Mouse (Mus musculus): ENCODE data around the gene Snupn. TPM values are rescaled to one million over a fixed set of nuclear protein-coding genes. Genes with fewer than 3 reads are reported as not detected.
A peak's percentile ranks its signal among the peaks of the same experiment; 100 is the strongest.
"Not testable (repeated sequence)": the region's sequence is repeated elsewhere in the genome, so short reads cannot be mapped to it uniquely, and the experiment has no call there.

The Snupn gene
- polyA plus RNA-seq, 1 experiment from 2014 or later: 19.0 TPM

DNA sequence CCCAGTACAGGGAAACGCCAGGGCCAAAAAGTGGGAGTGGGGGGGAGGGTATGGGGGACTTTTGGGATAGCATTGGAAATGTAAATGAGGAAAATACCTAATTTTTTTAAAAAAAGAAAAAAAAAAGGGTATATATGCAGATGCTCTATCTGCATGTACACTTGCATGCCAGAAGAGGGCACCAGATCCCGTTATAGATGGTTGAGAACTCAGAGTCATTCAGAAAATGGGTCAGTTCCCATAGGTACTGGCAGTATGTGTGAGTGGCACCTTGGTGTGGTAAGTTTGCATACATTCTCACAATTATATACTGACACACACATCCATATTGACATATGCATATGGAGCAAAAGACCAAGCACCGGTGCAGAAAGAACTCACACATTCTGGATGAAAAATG, 3.2 kb upstream of the Snupn start:
- H3K27ac ChIP-seq (ENCODE audit: low read depth, low read length); H3K4me3 ChIP-seq (ENCODE audit: low read depth, low read length); H3K9ac ChIP-seq (ENCODE audit: low read depth, low read length); H3K36me3 ChIP-seq (ENCODE audit: control insufficient read depth, insufficient read depth, low read length); H3K4me2 ChIP-seq; H3K4me1 ChIP-seq (ENCODE audit: control insufficient read depth, insufficient read depth, low read length); ATAC-seq (replicated peaks; ENCODE audit: insufficient number of reproducible peaks, low FRiP score, low TSS enrichment); H3K27me3 ChIP-seq (ENCODE audit: control insufficient read depth, insufficient read depth, low read length); H3K9me3 ChIP-seq (replicated peaks; ENCODE audit: control insufficient read depth, low read length): not testable (repeated sequence)
- 18% methylated on average over 3 of the region's 3 CpGs for WGBS (ENCODE audit: insufficient replicate concordance)

DNA sequence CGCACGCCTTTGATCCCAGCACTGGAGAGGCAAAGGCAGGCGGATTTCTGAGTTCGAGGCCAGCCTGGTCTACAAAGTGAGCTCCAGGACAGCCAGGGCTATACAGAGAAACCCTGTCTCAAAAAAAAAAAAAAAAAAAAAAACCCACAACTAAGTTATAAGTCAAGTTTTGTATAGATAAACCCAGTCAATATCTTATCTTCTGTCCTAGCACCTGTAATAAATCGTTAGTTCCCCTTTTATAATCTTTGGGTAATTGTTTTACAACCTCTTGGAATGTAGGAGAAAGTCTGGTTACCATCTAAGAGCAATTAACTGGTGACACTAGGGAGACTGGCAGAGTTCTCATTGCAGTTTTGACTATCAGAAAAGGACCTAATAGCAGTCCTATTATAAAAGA, 2.0 kb upstream of the Snupn start:
- H3K4me3 ChIP-seq (ENCODE audit: low read depth, low read length); H3K27ac ChIP-seq (ENCODE audit: low read depth, low read length); ATAC-seq (replicated peaks; ENCODE audit: insufficient number of reproducible peaks, low FRiP score, low TSS enrichment); H3K4me1 ChIP-seq (ENCODE audit: control insufficient read depth, insufficient read depth, low read length); H3K9ac ChIP-seq (ENCODE audit: low read depth, low read length); H3K4me2 ChIP-seq; H3K27me3 ChIP-seq (ENCODE audit: control insufficient read depth, insufficient read depth, low read length); H3K36me3 ChIP-seq (ENCODE audit: control insufficient read depth, insufficient read depth, low read length); H3K9me3 ChIP-seq (replicated peaks; ENCODE audit: control insufficient read depth, low read length): not testable (repeated sequence)
- WGBS (ENCODE audit: insufficient replicate concordance): 71% methylated on average over 5 of the region's 5 CpGs

DNA sequence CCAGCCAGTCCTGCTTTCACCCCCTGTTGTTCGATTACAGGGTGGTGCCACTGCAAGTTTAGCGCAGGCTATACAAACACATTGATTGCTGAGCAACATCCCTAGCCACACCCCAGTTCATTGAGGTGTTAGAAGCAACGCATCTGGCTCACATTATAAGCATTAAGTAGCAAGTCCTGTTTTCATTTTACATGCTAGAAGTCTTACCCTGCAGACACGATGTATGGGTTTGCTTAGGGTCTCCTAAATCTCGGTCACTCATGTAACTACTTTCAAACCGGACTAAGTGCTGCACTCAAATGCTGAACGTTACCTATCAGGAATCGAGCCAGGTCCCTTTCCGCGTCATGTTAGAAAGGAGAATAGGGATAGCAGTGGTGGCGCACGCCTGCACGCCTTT, 911 bp upstream of the Snupn start:
- Histone ChIP-seq H3K4me1 (ENCODE audit: control insufficient read depth, insufficient read depth, low read length) (peaks cover 5% of the 10 kb centered on the region), H3K27ac (ENCODE audit: low read depth, low read length) (0 out of 2 replicates have a peak overlapping the region, but pooled peaks have one; percentile 15), H3K9me3 (replicated peaks; ENCODE audit: control insufficient read depth, low read length) (no peaks in the 10 kb centered on the region), H3K27me3 (ENCODE audit: control insufficient read depth, insufficient read depth, low read length) (no peaks in the 10 kb centered on the region), H3K36me3 (ENCODE audit: control insufficient read depth, insufficient read depth, low read length) (no peaks in the 10 kb centered on the region), H3K9ac (ENCODE audit: low read depth, low read length) (peak overlapping the region; percentile 40), H3K4me3 (ENCODE audit: low read depth, low read length) (peak overlapping the region; percentile 29), H3K4me2 (peak overlapping the region; percentile 58)
- ATAC-seq (replicated peaks; ENCODE audit: insufficient number of reproducible peaks, low FRiP score, low TSS enrichment): no peak
- WGBS (ENCODE audit: insufficient replicate concordance): 23% methylated on average over 13 of the region's 13 CpGs

DNA sequence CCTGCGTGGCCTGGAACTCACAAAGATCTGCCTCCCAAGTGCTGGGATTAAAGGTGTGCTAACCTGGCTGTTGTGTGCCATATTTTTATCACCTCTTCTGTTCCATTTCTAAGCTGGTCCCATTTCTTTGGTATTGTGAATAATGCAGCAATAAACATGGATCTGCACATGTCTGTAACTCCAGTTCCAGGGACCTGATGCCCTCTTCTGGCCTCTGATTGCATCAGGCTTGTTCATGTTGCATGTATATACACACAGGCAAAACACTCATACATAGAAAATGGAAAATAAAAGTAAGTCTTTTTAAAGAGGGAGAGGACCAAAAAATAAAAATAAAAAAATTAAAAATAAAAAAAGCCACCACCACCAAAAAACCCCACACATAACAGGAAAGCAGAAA, 2.9 kb downstream of the Snupn start:
- no peak overlapping the region for H3K4me3 ChIP-seq (ENCODE audit: low read depth, low read length)

DNA sequence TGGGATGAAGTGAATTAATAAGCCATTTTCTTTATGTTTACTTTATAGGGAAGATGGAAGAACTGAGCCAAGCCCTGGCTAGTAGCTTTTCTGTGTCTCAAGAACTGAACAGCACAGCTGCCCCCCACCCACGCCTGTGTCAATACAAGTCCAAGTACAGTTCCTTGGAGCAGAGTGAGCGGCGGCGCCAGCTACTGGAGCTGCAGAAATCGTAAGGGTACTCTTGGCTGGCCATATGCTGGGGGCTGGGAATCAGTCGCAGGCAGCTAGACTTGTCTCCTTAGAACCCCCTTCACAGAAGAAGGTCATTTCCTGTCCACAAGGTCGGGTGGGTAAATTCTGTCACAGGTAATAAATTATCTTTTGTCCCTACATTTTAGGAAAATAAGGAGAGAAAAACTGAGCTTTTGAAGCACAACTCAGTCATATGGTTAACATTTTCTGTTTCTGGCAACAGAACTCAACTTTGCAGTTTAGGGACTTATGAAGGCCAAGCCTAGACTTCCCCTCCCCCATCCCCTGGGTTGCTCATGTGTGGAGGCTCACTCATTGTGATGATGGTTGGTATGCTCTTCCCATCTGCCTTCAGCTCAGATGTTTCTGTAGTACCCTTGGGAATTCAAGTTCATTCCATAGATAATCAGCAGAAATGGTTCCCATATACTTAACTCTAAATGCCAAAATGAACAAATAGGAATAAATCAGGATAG, 6.4 kb downstream of the Snupn start:
- ATAC-seq (replicated peaks; ENCODE audit: insufficient number of reproducible peaks, low FRiP score, low TSS enrichment): no peak
- Histone ChIP-seq H3K9ac (ENCODE audit: low read depth, low read length) (no peak overlapping the region), H3K4me3 (ENCODE audit: low read depth, low read length) (no peak overlapping the region), H3K36me3 (ENCODE audit: control insufficient read depth, insufficient read depth, low read length) (no peaks in the 10 kb centered on the region), H3K4me2 (no peak overlapping the region), H3K9me3 (replicated peaks; ENCODE audit: control insufficient read depth, low read length) (no peaks in the 10 kb centered on the region), H3K27ac (ENCODE audit: low read depth, low read length) (no peak overlapping the region), H3K27me3 (ENCODE audit: control insufficient read depth, insufficient read depth, low read length) (no peaks in the 10 kb centered on the region), H3K4me1 (ENCODE audit: control insufficient read depth, insufficient read depth, low read length) (no peaks in the 10 kb centered on the region)
- WGBS (ENCODE audit: insufficient replicate concordance): 72% methylated on average over 7 of the region's 7 CpGs

More for the DNA sequence above, 2.9 kb downstream of the Snupn start:
- H3K36me3 ChIP-seq (ENCODE audit: control insufficient read depth, insufficient read depth, low read length): no peaks in the 10 kb centered on the region
- no peaks in the 10 kb centered on the region for H3K9me3 ChIP-seq (replicated peaks; ENCODE audit: control insufficient read depth, low read length)
- H3K27ac ChIP-seq (ENCODE audit: low read depth, low read length): no peak overlapping the region
- no peaks in the 10 kb centered on the region for H3K27me3 ChIP-seq (ENCODE audit: control insufficient read depth, insufficient read depth, low read length)
- no peak overlapping the region for H3K9ac ChIP-seq (ENCODE audit: low read depth, low read length)
- H3K4me1 ChIP-seq (ENCODE audit: control insufficient read depth, insufficient read depth, low read length): peaks cover 5% of the 10 kb centered on the region
- no peak for ATAC-seq (replicated peaks; ENCODE audit: insufficient number of reproducible peaks, low FRiP score, low TSS enrichment)
- WGBS (ENCODE audit: insufficient replicate concordance): 94% methylated on average over 1 of the region's 1 CpGs
- no peak overlapping the region for H3K4me2 ChIP-seq

DNA sequence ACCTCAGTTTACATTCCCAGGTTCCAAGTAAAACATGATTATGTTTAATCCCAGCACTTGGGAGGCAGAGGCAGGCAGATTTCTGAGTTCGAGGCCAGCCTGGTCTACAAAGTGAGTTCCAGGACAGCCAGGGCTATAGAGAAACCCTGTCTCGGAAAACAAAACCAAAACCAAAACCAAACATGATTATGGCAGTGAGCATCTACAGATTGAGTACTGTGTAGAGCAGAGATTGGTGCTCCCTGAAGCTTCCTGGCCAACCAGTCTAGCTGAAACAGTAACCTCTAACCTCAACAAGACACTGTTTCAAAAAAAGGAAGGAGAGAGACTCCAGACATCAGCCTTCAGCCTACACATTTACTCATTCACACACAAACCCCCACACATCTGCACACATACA, 8.0 kb downstream of the Snupn start:
- WGBS (ENCODE audit: insufficient replicate concordance): 84% methylated on average over 2 of the region's 2 CpGs
- Histone ChIP-seq H3K9me3 (replicated peaks; ENCODE audit: control insufficient read depth, low read length) (no peaks in the 10 kb centered on the region), H3K27ac (ENCODE audit: low read depth, low read length) (no peak overlapping the region), H3K27me3 (ENCODE audit: control insufficient read depth, insufficient read depth, low read length) (no peaks in the 10 kb centered on the region), H3K4me2 (no peak overlapping the region), H3K9ac (ENCODE audit: low read depth, low read length) (no peak overlapping the region), H3K4me3 (ENCODE audit: low read depth, low read length) (no peak overlapping the region), H3K4me1 (ENCODE audit: control insufficient read depth, insufficient read depth, low read length) (no peaks in the 10 kb centered on the region), H3K36me3 (ENCODE audit: control insufficient read depth, insufficient read depth, low read length) (peaks cover 2% of the 10 kb centered on the region; the same call in 1 of the 2 replicates)
- ATAC-seq (replicated peaks; ENCODE audit: insufficient number of reproducible peaks, low FRiP score, low TSS enrichment): no peak

DNA sequence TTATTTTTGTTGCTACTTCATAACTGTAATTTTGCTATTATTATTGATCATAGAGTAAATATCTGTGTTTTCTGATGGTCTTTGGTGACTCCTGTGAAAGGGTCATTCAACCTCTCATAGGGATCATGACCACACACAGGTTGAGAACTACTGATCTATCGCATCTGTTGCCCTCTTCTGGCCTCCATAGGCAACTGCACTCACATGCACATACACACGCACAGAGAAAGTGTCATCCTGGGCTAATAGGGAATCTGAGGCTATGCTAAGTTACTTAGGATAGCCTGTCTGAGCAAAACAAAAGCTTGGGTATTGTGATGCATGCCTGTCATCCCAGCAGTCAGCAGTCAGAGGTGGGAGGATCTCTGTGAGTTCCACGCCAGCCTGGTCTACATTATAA, 10.9 kb downstream of the Snupn start:
- no peak overlapping the region for H3K27ac ChIP-seq (ENCODE audit: low read depth, low read length)
- H3K4me3 ChIP-seq (ENCODE audit: low read depth, low read length): no peak overlapping the region
- H3K9me3 ChIP-seq (replicated peaks; ENCODE audit: control insufficient read depth, low read length): no peaks in the 10 kb centered on the region
- H3K9ac ChIP-seq (ENCODE audit: low read depth, low read length): no peak overlapping the region
- H3K27me3 ChIP-seq (ENCODE audit: control insufficient read depth, insufficient read depth, low read length): no peaks in the 10 kb centered on the region
- no peaks in the 10 kb centered on the region for H3K4me1 ChIP-seq (ENCODE audit: control insufficient read depth, insufficient read depth, low read length)
- H3K36me3 ChIP-seq (ENCODE audit: control insufficient read depth, insufficient read depth, low read length): peaks cover 2% of the 10 kb centered on the region; the same call in 1 of the 2 replicates
- ATAC-seq (replicated peaks; ENCODE audit: insufficient number of reproducible peaks, low FRiP score, low TSS enrichment): no peak
- H3K4me2 ChIP-seq: no peak overlapping the region
- WGBS (ENCODE audit: insufficient replicate concordance): 91% methylated on average over 3 of the region's 3 CpGs

DNA sequence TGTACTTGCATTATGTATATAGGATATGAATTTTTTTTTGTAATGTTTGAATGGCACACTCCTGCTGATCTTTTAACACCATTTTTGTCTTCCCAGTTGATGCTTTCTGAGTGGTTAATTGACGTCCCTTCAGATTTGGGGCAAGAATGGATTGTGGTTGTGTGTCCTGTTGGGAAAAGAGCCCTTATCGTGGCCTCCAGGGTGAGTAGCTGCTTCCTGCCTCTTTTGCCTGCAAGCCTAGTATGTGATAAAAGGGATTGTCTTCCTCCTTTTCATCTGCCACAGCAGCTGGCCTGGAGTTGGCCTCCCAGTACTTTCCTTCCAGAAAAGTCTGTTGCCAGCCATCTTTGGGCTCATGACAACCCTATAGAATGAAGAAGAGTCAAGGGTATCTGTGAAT, 19.5 kb downstream of the Snupn start:
- Histone ChIP-seq H3K27me3 (ENCODE audit: control insufficient read depth, insufficient read depth, low read length) (no peaks in the 10 kb centered on the region), H3K36me3 (ENCODE audit: control insufficient read depth, insufficient read depth, low read length) (no peaks in the 10 kb centered on the region), H3K4me2 (no peak overlapping the region), H3K4me1 (ENCODE audit: control insufficient read depth, insufficient read depth, low read length) (no peaks in the 10 kb centered on the region), H3K9me3 (replicated peaks; ENCODE audit: control insufficient read depth, low read length) (no peaks in the 10 kb centered on the region), H3K27ac (ENCODE audit: low read depth, low read length) (0 out of 2 replicates have a peak overlapping the region, but pooled peaks have one; percentile 1), H3K4me3 (ENCODE audit: low read depth, low read length) (no peak overlapping the region), H3K9ac (ENCODE audit: low read depth, low read length) (no peak overlapping the region)
- ATAC-seq (replicated peaks; ENCODE audit: insufficient number of reproducible peaks, low FRiP score, low TSS enrichment): no peak
- 52% methylated on average over 2 of the region's 2 CpGs for WGBS (ENCODE audit: insufficient replicate concordance)

DNA sequence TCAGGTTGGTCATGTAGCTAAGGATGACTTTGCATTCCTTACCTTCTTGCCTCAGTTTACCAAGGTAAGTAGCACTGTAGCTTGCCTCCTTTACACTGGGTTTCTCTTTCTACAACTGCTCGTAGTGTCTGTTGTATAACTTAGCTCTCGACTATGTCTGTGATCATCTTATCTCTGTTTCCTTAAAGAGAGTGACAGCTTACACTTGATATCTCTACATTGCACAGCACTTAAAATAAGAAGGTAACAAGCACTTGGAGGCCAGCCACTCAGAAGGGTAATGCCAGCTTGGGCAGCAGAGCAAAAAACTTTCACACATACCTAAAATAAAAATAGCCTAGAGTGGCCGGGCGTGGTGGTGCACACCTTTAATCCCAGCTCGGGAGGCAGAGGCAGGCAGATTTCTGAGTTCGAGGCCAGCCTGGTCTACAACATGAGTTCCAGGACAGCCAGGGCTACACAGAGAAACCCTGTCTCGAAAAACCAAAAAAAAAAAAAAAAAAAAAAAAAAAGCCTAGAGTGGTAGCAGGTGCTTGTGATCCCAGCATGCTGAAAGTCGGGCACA, 23.4 kb downstream of the Snupn start:
- H3K36me3 ChIP-seq (ENCODE audit: control insufficient read depth, insufficient read depth, low read length): no peaks in the 10 kb centered on the region
- H3K4me3 ChIP-seq (ENCODE audit: low read depth, low read length): no peak overlapping the region
- no peaks in the 10 kb centered on the region for H3K4me1 ChIP-seq (ENCODE audit: control insufficient read depth, insufficient read depth, low read length)
- 70% methylated on average over 7 of the region's 8 CpGs for WGBS (ENCODE audit: insufficient replicate concordance)
- no peak overlapping the region for H3K27ac ChIP-seq (ENCODE audit: low read depth, low read length)
- no peak overlapping the region for H3K9ac ChIP-seq (ENCODE audit: low read depth, low read length)
- no peak for ATAC-seq (replicated peaks; ENCODE audit: insufficient number of reproducible peaks, low FRiP score, low TSS enrichment)
- H3K4me2 ChIP-seq: no peak overlapping the region
- no peaks in the 10 kb centered on the region for H3K27me3 ChIP-seq (ENCODE audit: control insufficient read depth, insufficient read depth, low read length)
- no peaks in the 10 kb centered on the region for H3K9me3 ChIP-seq (replicated peaks; ENCODE audit: control insufficient read depth, low read length)
